Mouse (Mus musculus) skeletal muscle tissue, adult 2 months (tissue): Measurements from ENCODE around the gene Pqlc2.

ENCODE experiments used
- DNase-seq: peaks from one replicate; pipeline ENCODE4 v3.0.0-alpha.2; 2012; ENCODE audit warnings: low read depth, low spot score

Gene Pqlc2

DNA sequence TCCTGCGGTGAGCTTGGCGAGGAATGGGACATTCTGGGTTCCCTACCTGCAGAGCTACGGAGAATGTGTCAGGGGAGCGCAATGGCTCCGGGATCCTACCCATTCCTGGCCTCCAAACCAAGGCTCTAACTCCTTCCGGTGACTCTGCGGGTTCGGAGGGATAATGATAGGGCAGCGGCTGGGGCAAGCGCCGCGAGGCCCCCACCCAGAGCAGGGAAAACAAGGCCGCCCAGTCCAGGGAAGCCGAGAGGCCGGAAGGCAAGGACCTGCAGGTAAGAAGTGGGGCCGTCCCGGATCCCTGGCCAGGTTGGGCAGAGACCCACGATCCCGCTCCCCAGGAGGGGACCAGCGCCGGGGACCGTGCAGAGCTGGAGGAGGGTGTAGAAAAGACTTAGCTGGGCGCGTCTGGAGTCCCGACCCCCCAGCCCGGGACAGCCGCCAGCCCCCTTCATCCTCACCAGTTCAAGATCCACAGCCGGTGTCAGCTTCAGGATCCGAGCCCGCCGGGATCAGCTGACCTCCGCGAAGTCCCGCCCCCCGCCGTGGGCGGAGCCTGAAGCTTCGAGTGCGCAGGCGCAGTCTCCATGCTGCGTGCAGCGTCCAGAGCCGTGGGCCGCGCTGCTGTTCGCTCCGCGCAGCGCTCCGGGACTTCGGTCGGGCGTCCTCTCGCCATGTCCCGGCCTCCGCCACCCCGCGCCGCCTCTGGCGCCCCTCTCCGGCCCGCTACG is at the start of gene Pqlc2, which contains the start of gene Akr7a5:
Pqlc2 (minus strand) TSS at position 538 of the 728 bp plus-strand sequence.
Akr7a5 (plus strand) TSS at position 574 of the 728 bp plus-strand sequence.
- peak; percentile 93 for DNase-seq

DNA sequence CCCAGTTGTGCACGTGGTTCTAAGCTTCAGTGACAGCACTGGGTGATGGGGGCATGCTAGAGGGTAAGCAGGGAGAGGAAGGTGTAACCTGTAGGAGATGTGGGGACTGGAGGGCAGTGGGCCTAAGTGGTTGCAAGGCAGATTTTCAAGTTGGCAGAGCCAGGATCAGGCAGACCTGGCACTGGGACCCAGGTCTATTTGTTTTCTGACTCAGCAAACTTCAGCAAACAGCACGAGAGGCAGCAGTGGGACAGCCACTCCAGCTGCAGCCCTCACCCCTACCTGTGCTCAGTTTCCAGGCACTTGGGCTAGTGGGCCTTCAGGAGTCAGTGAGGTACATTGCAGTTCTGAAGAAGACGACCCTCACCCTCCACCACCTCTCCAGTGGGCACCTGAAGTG is 46.7 kb upstream of the Pqlc2 start:
- DNase-seq: no peak

DNA sequence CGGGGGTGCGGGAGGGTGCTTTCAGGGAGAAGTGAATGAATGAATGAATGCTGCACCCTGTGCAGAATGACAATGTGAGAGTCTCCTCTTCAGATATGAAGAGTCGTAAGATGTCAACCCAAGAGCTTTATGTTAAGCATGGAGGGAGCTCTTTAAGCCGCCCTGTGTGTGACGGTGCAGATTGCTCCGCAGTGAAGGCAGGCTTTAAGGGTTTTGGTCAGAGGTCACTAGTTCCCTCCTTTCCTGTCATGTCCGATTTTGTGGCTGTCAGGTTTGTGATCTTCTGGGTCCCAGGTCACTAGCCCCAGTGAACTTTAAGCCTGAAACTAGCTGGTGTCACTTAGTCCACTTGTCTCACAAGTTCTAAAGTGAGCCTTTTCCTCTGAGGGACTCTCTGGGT is 42.3 kb upstream of the Pqlc2 start:
- DNase-seq: no peak

DNA sequence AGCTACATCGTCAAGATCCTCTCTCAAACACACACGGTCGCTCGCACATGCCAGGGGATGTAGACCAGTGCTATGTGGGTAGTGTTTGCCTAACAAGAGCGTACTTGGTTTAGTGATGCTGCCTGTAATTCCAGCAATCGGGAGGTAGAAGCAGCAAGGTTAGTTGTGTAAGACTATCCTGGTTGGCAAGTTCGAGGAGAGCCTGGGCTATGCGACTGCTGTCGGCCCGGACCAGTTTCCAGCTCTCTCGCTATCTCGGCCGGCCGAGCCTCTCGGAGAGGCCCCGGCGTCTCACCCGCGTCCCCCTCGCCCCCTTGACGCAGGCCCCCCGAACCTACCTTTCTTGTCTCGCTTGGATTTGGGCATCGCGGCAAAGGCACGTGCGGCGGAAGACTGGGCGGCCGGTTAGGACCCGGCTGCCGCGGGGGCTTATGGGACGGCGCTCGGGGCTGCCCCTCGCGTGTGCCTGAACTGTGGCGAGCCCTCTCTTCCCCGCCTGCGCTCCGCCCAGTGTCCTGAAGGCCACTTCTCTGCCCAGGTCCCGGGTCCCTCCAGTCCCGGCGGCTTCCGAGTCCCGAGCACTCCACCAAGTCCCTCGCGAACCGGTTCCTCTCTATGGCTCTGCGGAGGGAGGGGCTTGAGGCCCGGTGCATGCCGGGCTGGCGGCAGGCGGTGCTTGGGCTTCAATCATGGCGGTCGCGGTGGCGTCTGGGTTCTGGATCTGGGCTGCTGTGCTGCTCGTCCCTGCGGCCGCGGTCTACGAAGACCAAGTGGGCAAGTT is 41.6 kb upstream of the Pqlc2 start, which contains the start of the genes Mrto4, Emc1 and Ubr4:
Mrto4 (minus strand) TSS at position 646 of the 781 bp plus-strand sequence.
Emc1 (plus strand) TSS at position 657 of the 781 bp plus-strand sequence.
Ubr4 (plus strand) TSS at position 679 of the 781 bp plus-strand sequence.
- DNase-seq: peak; percentile 74

DNA sequence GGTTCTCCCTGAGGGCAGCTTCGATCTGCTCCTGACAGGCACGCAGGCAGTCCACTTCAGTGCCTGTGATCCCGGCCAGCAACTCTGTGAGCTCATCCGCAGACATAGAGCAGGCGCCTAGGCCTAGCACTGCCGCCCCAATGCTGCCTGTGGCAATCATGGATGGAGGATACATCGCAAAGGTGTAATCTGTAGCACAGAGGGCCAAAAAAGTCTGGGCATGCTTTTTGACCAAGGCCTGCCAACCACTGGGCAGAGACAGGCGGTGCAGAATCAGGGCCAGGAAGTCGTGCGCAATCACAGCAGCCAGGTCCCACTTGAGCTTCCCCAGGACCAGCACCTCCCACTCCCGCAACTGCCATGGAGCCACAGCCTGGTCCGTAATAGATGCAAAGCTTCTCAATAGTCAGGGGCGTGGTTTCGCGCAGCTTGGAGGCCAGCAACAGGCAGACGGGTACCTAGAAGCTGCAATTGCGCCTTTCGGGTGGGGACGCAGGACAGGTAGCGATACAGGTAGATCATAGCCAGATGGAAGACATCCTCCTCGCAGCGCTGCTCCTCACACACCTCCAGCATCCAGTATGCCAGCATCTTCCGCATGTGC is 35.0 kb upstream of the Pqlc2 start:
- no peak for DNase-seq

DNA sequence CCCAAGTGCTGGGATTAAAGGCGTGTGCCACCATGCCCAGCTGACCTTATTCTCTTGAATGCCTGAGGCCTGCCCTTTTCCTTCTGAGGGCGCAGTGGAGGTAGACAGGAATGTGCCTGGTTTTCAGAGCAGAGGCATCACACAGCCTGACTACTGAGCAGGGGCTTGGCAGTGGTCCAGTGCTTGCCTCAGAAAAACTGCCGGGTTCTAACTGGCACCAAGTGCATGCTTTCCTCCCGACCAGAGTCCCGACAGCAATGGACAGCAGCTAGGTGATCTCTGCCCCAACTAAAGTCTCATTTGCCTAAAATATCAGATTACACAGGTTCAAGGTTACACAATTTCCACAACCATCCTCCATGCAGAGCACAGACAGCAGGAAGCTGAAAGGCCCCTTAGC is 33.2 kb upstream of the Pqlc2 start:
- no peak for DNase-seq

DNA sequence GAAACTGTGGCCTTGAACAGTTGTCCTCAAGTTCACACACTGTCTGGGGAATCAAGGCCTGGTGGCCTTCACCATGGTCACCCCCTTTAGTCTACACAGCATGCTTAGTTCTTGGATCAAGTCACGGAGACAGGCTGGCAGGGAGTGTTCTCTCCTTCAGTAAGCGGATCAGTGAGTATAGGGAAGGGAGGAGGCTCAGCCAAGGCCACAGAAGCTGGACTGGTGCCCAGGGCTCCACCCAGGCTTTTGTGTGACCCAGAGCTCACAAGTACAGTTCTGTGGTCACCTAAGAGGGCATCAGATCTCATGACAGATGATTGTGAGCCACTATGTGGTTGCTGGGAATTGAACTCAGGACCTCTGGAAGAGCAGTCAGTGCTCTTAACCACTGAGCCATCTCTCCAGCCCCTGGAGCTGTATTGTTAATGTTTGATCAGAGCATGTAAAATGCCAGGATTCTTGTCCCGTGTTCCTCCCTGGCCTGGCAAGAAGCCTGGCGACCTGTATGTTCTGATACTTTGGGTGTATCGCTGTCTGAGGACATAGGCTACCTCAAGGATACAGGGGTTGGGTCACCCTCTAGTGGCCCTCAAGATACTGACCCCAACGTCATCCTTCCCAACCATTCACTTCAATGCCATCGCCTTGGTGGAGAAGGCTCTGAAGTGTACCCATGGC is 31.2 kb upstream of the Pqlc2 start:
- no peak for DNase-seq

DNA sequence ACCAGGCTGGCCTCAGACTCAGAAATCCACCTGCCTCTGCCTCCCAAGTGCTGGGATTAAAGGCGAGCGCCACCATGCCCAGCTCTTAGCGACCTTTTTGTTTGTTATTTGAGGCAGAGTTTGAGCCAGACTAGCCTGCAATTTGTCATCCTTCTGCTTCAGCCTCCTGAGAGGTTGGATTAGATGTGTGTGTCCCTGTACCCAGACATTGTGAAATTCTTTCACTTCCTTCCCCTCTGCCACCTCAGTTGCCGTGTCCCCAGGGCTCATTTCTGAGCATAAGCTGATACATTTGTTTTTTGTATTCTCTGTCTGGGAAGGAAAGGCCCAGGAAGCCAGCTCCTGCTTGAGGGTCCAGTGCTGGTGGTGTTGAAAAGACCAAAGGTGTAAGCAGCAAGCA is 30.3 kb upstream of the Pqlc2 start:
- DNase-seq: no peak

DNA sequence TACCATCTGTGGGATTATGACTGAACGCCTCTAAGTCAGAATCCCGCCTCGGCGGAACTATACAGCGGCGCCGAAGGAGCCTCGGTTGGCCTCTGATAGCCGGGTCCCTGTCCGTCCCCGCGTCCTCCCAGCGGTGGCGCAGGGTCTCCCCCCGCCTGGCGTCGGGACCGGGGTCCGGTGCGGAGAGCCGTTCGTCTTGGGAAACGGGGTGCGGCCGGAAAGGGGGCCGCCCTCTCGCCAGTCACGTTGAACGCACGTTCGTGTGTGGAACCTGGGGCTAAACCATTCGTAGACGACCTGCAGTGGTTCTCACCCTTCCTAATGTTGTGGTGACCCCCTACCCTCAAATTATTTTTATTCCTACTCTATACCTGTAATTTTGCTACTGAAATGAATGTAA is 27.6 kb upstream of the Pqlc2 start:
- DNase-seq: no peak

DNA sequence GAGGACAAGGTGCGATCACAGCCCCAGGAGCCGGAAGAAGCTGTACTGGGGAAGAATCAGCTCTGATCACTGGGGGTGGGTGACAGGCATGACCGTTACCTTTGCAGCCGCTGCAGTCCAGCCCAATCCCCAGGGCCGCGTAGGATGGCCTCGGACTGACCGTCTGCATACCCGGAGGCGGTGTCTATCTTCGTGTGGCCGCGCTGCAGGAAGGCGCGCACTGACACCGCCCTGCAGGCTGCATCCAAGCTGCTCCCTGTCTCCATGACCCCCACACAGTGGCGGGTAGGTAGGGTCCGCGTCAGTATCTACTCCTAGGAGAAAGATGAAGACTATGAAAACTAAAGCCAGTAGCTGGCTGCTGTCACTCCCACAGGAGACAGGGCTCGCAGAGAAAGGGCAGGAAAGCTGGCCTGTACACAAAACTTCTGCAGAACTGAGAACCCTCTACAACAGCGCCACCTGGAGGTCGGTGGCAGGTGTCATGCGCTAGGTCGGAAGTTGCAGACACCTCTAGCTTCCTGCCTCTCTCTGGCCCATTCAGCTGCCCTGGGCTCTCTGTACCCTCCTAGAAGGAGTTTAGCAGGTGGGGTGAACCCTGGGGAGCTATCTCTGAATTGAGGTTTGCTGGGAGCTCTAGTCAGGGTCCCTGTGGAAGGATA is 26.4 kb upstream of the Pqlc2 start:
- DNase-seq: peak; percentile 81

DNA sequence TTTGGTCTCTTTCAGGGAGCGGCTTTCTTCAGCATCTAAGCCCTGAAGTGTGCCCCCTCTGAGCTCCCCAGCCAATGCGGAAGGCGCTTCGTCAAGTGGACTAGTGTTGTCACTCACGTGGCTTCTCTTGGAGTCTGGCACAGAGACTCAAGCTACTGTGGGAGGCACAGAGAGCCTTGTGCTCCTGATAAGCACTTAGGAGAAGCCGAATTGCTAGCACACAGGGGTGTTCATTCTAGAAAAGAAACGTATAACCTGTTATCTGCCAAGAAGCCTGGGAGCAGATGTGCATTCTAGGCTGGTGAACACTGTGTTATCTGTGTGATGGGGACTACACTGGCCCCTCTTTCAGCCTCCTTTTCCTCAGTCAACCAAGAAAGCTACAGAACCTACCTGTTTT is 25.0 kb upstream of the Pqlc2 start:
- no peak for DNase-seq

DNA sequence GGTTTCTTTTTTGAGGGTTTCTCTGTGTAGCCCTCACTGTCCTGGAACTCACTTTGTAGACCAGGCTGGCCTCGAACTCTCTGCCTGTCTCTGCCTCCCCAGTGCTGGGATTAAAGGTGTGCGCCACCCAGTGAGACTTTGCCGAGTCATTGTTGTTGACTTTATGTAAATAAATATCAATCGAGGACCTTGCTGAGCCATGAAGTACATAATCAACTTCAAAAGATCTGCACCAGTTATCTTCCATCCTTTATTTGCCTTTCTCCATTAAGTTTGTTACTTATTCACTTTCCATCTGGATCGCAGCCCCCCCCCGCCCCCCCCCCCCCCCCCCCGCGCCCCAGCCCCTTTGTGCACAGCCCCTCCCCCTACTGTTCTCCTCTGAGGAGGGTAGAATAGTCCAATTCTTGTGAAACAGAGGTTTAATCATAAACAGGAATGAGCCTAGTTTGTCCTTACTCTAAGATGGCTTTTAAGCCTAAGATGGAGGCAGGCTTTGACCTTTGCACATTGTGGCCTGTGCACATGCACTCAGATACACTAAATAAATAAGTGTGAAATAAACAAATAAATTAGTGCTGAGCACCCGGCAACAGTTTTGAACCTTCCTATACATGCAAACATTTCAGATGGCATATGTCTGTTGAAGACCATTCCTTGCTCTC is 24.3 kb upstream of the Pqlc2 start:
- DNase-seq: no peak

DNA sequence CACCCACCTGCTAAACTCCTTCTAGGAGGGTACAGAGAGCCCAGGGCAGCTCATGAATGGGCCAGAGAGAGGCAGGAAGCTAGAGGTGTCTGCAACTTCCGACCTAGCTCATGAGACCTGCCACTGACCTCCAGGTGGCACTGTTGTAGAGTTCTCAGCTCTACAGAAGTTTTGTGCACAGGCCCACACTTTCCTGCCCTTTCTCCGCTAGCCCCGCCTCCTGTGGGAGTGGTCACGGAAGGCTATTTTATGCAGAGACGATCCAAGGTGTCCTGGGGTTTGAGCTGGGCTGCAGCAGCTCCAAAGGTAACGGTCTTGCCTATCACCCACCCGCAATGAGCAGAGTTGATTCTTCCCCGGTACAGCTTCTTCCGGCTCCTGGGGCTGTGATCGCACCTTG is 20.1 kb upstream of the Pqlc2 start:
- DNase-seq: peak; percentile 57

DNA sequence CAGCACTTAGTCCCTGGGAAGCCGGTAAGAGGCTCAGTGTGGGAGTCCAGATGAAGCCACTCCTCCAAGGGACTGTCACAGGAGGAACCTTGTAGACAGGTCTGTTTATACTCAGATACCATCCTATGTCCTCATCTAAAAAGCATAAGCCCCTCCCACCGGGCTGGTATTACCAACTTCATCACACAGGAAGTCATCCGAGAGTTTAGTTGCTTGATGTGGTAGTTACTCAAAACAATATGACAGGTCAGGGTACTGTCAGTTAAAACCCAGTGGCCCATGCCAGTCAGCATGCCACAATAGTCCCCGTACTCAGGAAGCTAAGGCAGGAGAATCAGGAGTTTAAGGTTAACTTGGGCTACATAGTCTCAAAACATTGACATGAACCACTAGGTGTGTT is 9.2 kb upstream of the Pqlc2 start:
- DNase-seq: no peak

DNA sequence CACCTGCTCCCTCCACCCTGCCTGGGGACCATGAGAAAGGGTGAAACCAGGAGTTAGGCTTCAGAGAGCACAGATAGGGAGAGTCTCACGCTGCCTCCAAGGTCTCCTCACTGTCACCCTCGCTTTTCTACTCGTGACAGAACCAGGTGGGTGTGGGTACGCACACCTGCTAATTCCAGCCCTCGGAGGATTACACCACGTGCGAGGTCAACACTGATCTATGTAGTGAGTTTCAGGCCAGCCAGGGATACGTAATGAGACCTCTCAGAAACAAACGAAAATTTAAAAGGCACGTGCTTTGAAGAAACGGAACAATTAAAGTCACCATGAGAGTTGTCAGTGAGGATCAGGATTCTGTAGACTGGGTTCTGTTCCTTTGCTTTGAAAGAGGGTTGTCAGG is 7.9 kb upstream of the Pqlc2 start:
- DNase-seq: no peak

DNA sequence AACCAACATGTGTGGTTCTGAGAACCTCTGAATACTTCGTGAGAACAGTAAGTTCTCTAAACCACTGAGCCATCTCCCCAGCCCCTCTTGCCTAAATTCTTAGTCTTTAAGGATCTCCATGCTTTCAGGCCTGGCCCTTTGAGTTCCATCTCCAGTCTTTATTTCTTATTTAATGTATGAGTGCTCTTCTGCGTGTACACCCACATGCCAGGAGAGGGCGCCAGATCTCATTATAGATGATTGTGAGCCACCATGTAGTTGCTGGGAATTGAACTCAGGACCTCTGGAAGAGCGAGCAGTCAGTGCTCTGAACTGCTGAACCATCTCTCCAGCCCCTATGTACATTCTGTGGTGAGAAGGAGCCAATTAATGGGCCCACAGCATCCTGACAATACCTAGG is 2.1 kb upstream of the Pqlc2 start:
- DNase-seq: no peak

DNA sequence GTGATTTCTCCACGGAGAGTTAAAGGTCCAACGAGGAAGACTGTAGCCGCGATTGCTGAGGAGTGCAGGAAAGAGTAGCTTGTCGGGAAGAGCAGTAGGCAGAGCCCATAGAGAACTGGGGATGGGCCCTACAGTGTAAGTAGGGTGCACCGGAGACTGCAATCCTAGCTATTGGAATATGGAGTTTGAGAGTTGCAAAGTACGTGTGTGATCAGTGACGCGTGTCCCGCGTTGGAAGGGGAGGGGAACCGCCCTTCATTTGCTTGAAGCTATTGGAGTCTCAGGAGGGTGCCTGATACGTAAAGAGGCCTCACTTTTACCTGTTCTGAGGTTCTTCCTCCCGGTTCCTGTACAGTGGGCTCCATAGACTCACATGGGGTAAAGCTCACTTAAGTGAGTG is 1.2 kb upstream of the Pqlc2 start:
- DNase-seq: no peak

DNA sequence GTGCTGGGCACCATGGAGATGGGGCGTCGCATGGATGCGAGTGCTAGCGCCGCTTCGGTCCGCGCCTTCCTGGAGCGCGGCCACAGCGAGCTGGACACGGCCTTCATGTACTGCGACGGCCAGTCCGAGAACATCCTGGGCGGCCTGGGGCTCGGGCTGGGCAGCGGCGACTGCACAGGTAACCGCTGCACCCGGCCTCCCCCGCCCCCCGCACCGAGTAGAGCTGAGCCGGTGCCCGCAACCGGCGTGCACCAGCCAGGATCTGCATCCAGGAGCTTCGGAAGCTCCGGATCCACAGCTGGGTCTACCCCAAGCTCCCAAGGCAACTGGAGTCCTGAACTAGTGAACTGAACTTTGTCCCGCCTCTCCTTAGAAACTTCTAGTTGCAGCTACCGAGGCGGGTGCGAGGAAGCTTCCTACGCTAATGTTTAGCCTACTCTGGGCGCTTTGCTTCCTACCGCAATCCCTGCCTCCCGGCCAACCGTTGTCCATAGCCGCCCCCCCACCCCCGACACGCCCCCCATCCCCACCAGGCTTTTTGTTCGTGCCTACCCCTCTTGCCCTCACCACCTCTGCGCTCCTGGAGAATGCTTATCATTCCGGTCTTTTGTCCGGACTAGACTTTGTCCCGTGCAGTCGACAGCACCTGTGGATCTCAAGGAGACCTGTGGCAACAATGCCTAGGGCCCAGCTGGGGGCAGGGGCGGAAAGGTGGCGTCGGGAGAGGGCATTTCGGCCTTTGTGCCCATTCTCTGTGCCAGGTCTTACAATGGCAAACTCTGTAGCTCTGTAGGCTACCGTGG is 592 bp upstream of the Pqlc2 start:
- no peak for DNase-seq

DNA sequence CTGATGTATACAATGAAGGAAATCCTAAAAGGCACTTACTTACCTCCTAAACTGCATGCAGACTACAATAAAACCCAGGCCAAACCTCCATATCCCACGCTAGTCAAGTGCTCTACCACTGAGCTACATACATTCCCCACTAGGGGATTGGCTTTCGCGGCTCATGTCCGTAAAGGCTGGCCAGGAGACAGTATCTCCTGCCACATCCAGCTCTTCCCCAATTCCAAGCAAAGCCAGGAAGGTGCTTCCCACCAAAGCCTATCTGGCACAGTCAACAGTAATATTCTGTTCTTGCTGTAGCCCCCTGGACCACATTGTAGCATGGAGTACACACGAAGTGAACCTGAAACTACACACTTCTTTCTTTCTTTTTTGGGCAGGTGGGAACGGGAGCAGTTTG is 857 bp downstream of the Pqlc2 start:
- no peak for DNase-seq

DNA sequence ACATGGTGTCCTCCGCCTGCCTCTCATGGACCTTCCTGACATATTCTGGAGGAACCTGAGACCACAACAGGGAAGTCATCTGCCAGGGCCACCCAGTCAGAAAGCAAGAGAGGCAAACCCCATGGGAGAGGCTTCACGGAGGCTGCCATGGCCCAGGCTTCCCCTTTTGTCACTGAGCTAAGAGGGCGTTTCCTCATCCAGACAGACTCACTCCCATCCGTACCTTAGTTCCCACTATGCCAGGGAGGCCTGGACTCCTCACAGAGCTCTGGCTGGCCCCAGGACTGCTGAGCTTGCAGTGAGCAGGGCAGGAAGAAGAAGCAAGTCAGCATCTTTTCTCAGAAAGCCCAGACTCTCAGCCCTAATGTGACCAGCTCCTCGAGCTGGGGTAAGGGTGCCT is 2.6 kb downstream of the Pqlc2 start:
- DNase-seq: no peak
